Mouse (Mus musculus) thymus, postnatal 25 days (tissue): ENCODE results near the gene Gm47959.
"Not testable (repeated sequence)": the region's sequence is repeated elsewhere in the genome, so short reads cannot be mapped to it uniquely, and the experiment has no call there.

Source experiments
- DNase-seq: peaks from one replicate; pipeline ENCODE4 v3.0.0; 2022

The Gm47959 gene

GRCm38 (mm10) chr1:83000306-83000705 lies at the start of gene Gm47959:
Gm47959 (plus strand) TSS chr1:83000548.
- not testable (repeated sequence) for DNase-seq

GRCm38 (mm10) chr1:82955913-82956312 lies 44.4 kb upstream of the Gm47959 start, which contains the start of gene Gm7544:
Gm7544 (minus strand) TSS chr1:82956013.
- DNase-seq: not testable (repeated sequence)

GRCm38 (mm10) chr1:82959870-82960385 lies 40.4 kb upstream of the Gm47959 start, which contains the start of gene Gm47955:
Gm47955 (plus strand) TSS chr1:82960286.
- DNase-seq: no peak

GRCm38 (mm10) chr1:82966413-82966812 lies 33.9 kb upstream of the Gm47959 start:
- DNase-seq: no peak

GRCm38 (mm10) chr1:82972046-82972445 lies 28.3 kb upstream of the Gm47959 start:
- DNase-seq: no peak

- no peak for DNase-seq
Measured at GRCm38 (mm10) chr1:82973244-82973643, 27.1 kb upstream of the Gm47959 start.

- peak; percentile 24 for DNase-seq
Measured at GRCm38 (mm10) chr1:82973901-82974300, 26.4 kb upstream of the Gm47959 start.

GRCm38 (mm10) chr1:82974342-82974741 lies 26.0 kb upstream of the Gm47959 start:
- no peak for DNase-seq

GRCm38 (mm10) chr1:82975750-82976149 lies 24.6 kb upstream of the Gm47959 start:
- DNase-seq: peak; percentile 6

GRCm38 (mm10) chr1:82977840-82978239 lies 22.5 kb upstream of the Gm47959 start:
- no peak for DNase-seq

GRCm38 (mm10) chr1:82986738-82987137 lies 13.6 kb upstream of the Gm47959 start:
- no peak for DNase-seq

GRCm38 (mm10) chr1:82987530-82988198 lies 12.7 kb upstream of the Gm47959 start:
- peak; percentile 16 for DNase-seq

GRCm38 (mm10) chr1:82991062-82991461 lies 9.3 kb upstream of the Gm47959 start:
- no peak for DNase-seq

- no peak for DNase-seq
Measured at GRCm38 (mm10) chr1:82991596-82991995, 8.8 kb upstream of the Gm47959 start.

- DNase-seq: no peak
Measured at GRCm38 (mm10) chr1:82992093-82992492, 8.3 kb upstream of the Gm47959 start.

- no peak for DNase-seq
Measured at GRCm38 (mm10) chr1:82993947-82994346, 6.4 kb upstream of the Gm47959 start.

GRCm38 (mm10) chr1:83006218-83007179 lies 6.2 kb downstream of the Gm47959 start:
- DNase-seq: no peak

GRCm38 (mm10) chr1:83007471-83007870 lies 7.1 kb downstream of the Gm47959 start:
- no peak for DNase-seq

GRCm38 (mm10) chr1:83014477-83014876 lies 14.1 kb downstream of the Gm47959 start:
- no peak for DNase-seq

GRCm38 (mm10) chr1:83015329-83015879 lies 15.1 kb downstream of the Gm47959 start:
- DNase-seq: no peak

GRCm38 (mm10) chr1:83016556-83016955 lies 16.2 kb downstream of the Gm47959 start:
- no peak for DNase-seq

- no peak for DNase-seq
Measured at GRCm38 (mm10) chr1:83031950-83032349, 31.6 kb downstream of the Gm47959 start.

GRCm38 (mm10) chr1:83032508-83032907 lies 32.2 kb downstream of the Gm47959 start:
- no peak for DNase-seq
